Mouse (Mus musculus): ENCODE data around the gene Esr1. TPM values are rescaled to one million over a fixed set of nuclear protein-coding genes. Genes with fewer than 3 reads are reported as not detected.

Esr1 gene
- polyA plus RNA-seq, 1 experiment from 2014 or later: 0.24 TPM

DNA sequence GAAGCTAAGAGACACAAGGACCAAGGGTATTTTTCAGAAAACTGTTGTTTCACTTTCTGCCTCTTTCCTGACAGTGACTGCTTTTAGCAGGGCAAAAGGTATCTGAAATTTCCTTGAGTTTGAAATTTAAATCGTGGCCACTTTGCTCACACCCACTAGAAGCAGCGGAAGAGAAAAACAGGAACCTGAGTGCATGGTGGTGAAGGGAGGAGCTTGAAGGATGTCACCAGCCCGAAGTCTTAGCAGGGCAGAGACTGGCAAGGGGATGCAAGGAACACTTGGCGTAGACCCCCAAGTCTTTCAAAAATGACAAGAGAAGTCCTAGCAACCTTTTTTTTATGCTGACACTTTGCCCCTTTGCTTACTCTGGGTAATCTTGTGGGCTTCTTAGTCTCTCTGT lies 299.1 kb downstream of the Esr1 start:
- Histone ChIP-seq H3K9me3 (replicated peaks) (no peaks in the 10 kb centered on the region), H3K4me1 (no peaks in the 10 kb centered on the region), H3K27ac (no peak overlapping the region), H3K27me3 (ENCODE audit: low read depth, poor library complexity, severe bottlenecking) (no peaks in the 10 kb centered on the region), H3K36me3 (no peaks in the 10 kb centered on the region), H3K4me3 (no peak overlapping the region)
- WGBS: 91% methylated on average over 4 of the region's 4 CpGs
- DNase-seq (ENCODE audit: low spot score): no peak

DNA sequence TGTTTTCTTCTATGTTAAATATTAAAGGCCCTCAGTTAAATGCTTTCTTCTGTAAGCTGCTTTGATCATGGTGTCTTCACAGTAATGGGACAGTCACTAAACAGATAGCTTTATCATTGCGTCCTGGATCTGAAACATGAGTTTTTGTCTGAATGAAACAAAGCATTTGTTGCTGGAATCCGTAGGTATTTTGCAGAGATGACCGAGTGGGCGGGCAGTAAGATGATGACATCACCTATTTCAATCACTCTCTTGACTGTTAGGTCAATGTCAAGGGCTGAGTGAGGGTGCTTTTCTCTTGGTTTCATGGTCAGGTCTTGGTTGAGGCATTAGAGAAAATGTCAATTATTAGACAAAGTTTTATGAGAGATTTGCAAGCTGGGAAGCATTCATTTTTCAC lies 307.7 kb downstream of the Esr1 start:
- Histone ChIP-seq H3K4me3 (no peak overlapping the region), H3K27ac (no peak overlapping the region), H3K9me3 (replicated peaks) (no peaks in the 10 kb centered on the region), H3K36me3 (no peaks in the 10 kb centered on the region), H3K27me3 (ENCODE audit: low read depth, poor library complexity, severe bottlenecking) (no peaks in the 10 kb centered on the region), H3K4me1 (no peaks in the 10 kb centered on the region)
- DNase-seq (ENCODE audit: low spot score): no peak
- 91% methylated on average over 4 of the region's 4 CpGs for WGBS

DNA sequence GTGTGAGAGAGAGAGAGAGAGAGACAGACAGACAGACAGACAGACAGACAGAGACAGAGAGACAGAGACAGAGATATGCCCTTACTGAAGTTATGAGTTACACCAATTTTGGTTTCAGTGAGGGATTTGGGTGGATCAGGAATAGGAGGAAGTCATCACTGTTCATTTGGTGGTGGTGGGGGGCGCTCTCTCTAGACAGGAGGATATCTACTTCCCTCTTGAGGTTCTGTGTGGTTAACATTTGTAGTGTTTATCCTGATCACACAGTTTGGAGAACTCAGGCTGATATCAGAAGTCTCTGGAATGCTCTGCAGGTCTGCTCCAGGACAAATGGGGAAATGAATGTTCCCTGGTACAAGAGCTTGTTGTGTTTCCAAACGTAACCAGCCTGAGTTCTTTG lies 312.2 kb downstream of the Esr1 start:
- WGBS: 80% methylated on average over 2 of the region's 2 CpGs
- no peak for DNase-seq (ENCODE audit: low spot score)

DNA sequence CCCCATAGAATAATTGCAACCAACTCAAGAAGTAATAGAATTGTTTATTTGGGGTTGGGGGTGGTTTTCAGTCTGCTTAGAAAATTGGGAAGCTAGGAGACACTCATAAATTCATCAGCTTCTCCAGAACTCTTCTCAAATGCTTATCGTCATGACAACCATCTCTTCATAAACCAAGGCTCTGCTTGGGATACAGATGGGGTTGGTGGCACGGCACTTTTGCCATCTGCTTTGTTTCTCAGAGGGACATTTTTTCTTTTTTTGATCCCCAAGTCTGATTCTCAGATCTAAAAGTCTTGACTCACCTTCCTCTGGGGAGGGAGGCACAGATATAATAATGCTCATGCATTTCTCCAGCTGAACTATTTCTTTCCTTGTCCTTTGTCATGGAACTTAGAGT lies 313.0 kb downstream of the Esr1 start:
- Histone ChIP-seq H3K4me3 (no peak overlapping the region), H3K27ac (no peak overlapping the region), H3K27me3 (ENCODE audit: low read depth, poor library complexity, severe bottlenecking) (no peaks in the 10 kb centered on the region), H3K4me1 (no peaks in the 10 kb centered on the region), H3K36me3 (no peaks in the 10 kb centered on the region), H3K9me3 (replicated peaks) (no peaks in the 10 kb centered on the region)
- no peak for DNase-seq (ENCODE audit: low spot score)
- 89% methylated on average over 2 of the region's 2 CpGs for WGBS

More for the DNA sequence above, 312.2 kb downstream of the Esr1 start:
- no peak overlapping the region for H3K4me3 ChIP-seq
- H3K4me1 ChIP-seq: no peaks in the 10 kb centered on the region
- no peaks in the 10 kb centered on the region for H3K27me3 ChIP-seq (ENCODE audit: low read depth, poor library complexity, severe bottlenecking)
- no peak overlapping the region for H3K27ac ChIP-seq
- H3K36me3 ChIP-seq: no peaks in the 10 kb centered on the region
- no peaks in the 10 kb centered on the region for H3K9me3 ChIP-seq (replicated peaks)

DNA sequence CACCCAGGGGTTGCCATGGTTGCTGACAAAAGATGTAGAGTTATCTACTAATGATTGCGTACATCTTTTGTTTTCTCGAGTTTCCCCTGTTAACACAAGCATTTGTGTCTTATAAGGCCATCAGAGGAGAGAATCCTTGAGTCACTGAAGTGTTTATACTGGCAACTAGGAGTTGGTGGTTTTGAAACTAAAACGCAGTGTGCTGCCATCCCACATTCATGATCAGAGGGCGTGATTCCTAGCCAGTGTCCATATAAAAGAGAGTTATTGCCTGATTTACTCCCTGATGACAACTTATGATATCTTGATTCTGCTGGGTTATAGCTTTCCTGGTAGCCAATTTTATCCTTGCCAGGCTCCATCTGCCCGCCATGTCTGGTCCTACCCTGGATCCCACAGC lies 331.8 kb downstream of the Esr1 start:
- no peaks in the 10 kb centered on the region for H3K36me3 ChIP-seq
- no peak overlapping the region for H3K27ac ChIP-seq
- WGBS: 86% methylated on average over 5 of the region's 5 CpGs
- no peak overlapping the region for H3K4me3 ChIP-seq
- DNase-seq (ENCODE audit: low spot score): no peak
- no peaks in the 10 kb centered on the region for H3K27me3 ChIP-seq (ENCODE audit: low read depth, poor library complexity, severe bottlenecking)
- H3K9me3 ChIP-seq (replicated peaks): no peaks in the 10 kb centered on the region
- H3K4me1 ChIP-seq: no peaks in the 10 kb centered on the region

DNA sequence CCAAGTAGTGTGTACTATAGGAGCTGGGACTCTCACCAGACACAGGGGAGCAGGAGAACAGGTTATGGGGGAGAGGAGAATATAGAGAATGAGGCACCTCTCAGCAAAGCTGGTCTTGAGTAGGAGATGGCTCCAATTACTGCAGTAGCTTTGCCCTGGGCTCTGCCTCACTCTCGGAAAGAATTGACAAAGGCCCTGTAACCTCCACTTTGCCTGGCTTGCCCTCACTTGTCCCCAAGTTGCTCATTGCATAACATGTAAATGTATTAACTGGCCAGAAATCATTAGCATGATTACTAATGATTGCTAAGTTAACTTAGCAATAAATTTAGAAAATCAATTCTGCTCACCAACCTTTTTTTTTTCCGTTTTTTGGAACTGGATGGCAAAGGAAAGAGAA lies 333.3 kb downstream of the Esr1 start:
- H3K36me3 ChIP-seq: no peaks in the 10 kb centered on the region
- no peaks in the 10 kb centered on the region for H3K4me1 ChIP-seq
- no peak overlapping the region for H3K4me3 ChIP-seq
- no peak for DNase-seq (ENCODE audit: low spot score)
- H3K27ac ChIP-seq: no peak overlapping the region
- 66% methylated on average over 2 of the region's 2 CpGs for WGBS
- H3K9me3 ChIP-seq (replicated peaks): no peaks in the 10 kb centered on the region
- no peaks in the 10 kb centered on the region for H3K27me3 ChIP-seq (ENCODE audit: low read depth, poor library complexity, severe bottlenecking)

DNA sequence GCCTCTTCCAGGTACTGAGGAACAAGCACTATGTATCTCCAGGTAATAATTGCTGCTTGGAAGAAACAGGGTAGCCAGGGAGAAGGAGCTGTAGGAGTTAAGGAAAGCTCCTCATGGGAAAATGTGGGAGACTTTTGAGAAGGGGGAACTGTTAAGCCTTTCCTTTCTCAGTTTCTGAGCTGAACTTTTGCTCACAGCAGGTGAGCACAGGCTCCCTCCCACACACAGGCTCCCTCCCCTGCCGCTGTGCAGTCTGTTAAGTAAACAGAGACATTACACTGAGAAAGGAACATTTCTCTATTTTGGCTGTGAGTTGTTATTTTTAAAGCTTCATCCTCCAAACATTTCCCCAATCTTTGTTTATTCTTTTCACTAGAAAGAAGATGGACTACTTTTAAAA lies 354.4 kb downstream of the Esr1 start:
- H3K27ac ChIP-seq: no peak overlapping the region
- DNase-seq (ENCODE audit: low spot score): no peak
- H3K9me3 ChIP-seq (replicated peaks): no peaks in the 10 kb centered on the region
- no peaks in the 10 kb centered on the region for H3K4me1 ChIP-seq
- 42% methylated on average over 1 of the region's 1 CpGs for WGBS
- H3K4me3 ChIP-seq: no peak overlapping the region
- H3K36me3 ChIP-seq: no peaks in the 10 kb centered on the region
- no peaks in the 10 kb centered on the region for H3K27me3 ChIP-seq (ENCODE audit: low read depth, poor library complexity, severe bottlenecking)

DNA sequence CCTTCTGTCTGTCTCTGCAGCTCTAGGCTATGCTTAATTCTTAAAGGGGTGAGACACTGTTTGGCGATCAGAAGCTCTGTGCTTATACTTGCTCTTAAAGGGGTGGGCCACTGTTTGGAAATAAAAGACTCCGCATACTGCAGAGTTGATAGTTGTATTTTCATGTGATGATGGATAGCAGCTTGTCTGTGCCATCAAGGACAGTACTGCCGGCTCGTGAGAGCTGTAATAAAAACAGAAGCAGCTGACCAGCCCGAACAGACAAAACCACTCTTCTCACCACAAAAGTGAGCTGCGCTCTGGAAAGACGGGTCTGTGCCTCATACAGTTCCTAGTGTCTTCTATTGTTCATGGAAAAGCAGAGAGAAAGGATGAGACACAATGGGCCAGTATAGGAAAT lies 359.8 kb downstream of the Esr1 start:
- no peaks in the 10 kb centered on the region for H3K36me3 ChIP-seq
- WGBS: 81% methylated on average over 7 of the region's 7 CpGs
- H3K27ac ChIP-seq: no peak overlapping the region
- DNase-seq (ENCODE audit: low spot score): no peak
- H3K27me3 ChIP-seq (ENCODE audit: low read depth, poor library complexity, severe bottlenecking): no peaks in the 10 kb centered on the region
- no peaks in the 10 kb centered on the region for H3K4me1 ChIP-seq
- no peaks in the 10 kb centered on the region for H3K9me3 ChIP-seq (replicated peaks)
- H3K4me3 ChIP-seq: no peak overlapping the region

DNA sequence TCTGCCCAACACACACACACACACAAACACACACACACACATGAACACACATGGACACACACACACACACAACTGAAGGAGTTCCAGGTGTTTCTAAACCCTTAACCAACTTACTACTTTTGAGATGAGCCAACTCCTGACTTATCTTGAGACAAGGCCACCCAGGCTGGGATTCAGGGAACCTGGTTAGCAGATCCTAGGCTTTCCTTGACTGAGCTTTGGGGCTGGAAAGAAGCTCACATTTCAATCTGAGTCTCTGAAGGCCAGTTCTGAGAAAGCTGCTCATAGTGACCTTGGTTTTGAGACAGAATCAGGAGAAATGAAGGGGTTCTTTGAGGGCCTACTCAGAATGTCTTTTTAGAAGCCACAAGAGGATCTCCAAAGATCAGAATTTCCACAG lies 360.2 kb downstream of the Esr1 start:
- no peaks in the 10 kb centered on the region for H3K27me3 ChIP-seq (ENCODE audit: low read depth, poor library complexity, severe bottlenecking)
- no peaks in the 10 kb centered on the region for H3K9me3 ChIP-seq (replicated peaks)
- no peaks in the 10 kb centered on the region for H3K36me3 ChIP-seq
- H3K4me1 ChIP-seq: no peaks in the 10 kb centered on the region
- H3K27ac ChIP-seq: no peak overlapping the region
- DNase-seq (ENCODE audit: low spot score): no peak
- H3K4me3 ChIP-seq: no peak overlapping the region

DNA sequence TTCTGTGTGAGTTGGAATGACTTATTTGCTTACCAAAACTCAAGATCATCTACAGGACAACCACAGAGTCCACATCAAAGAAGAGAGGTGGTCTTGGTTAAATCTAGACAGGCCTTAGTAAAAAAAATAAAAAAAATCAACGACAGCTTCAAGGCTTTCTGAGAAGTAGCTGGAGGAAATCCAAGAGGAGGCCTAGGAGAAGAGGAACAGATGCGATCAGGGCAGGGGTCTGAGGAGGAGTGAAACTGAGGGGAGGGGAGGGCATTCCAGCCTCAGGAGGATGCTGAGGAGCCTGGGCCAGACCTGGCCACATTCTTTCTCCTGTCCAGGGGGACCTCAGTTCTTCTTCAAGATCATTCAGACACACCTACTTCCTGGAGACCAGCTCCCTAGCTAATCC lies 360.6 kb downstream of the Esr1 start:
- H3K4me3 ChIP-seq: no peak overlapping the region
- no peaks in the 10 kb centered on the region for H3K36me3 ChIP-seq
- no peaks in the 10 kb centered on the region for H3K9me3 ChIP-seq (replicated peaks)
- 79% methylated on average over 2 of the region's 2 CpGs for WGBS
- no peak overlapping the region for H3K27ac ChIP-seq
- H3K4me1 ChIP-seq: no peaks in the 10 kb centered on the region
- no peak for DNase-seq (ENCODE audit: low spot score)
- H3K27me3 ChIP-seq (ENCODE audit: low read depth, poor library complexity, severe bottlenecking): no peaks in the 10 kb centered on the region

DNA sequence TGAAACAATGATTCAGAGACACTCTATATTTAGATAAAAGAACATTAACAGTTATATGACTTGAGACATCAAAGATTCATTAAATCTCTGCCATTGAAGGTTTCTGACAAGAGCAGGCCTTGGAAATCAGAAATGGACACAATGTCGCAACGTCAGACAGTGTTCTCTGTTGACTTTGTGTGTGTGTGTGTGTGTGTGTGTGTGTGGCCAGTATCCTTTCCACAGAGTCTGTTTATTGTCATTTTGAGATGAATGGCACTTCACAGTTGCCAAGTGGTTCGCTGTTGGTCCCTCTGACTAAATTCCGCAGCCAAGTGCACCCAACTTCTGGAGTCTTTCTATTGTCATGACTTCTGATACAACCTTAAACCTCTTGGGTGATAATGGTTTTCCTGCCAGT lies 362.9 kb downstream of the Esr1 start:
- WGBS: 96% methylated on average over 4 of the region's 4 CpGs
- no peaks in the 10 kb centered on the region for H3K9me3 ChIP-seq (replicated peaks)
- no peaks in the 10 kb centered on the region for H3K4me1 ChIP-seq
- no peaks in the 10 kb centered on the region for H3K27me3 ChIP-seq (ENCODE audit: low read depth, poor library complexity, severe bottlenecking)
- no peaks in the 10 kb centered on the region for H3K36me3 ChIP-seq
- no peak overlapping the region for H3K27ac ChIP-seq
- no peak overlapping the region for H3K4me3 ChIP-seq
- no peak for DNase-seq (ENCODE audit: low spot score)

DNA sequence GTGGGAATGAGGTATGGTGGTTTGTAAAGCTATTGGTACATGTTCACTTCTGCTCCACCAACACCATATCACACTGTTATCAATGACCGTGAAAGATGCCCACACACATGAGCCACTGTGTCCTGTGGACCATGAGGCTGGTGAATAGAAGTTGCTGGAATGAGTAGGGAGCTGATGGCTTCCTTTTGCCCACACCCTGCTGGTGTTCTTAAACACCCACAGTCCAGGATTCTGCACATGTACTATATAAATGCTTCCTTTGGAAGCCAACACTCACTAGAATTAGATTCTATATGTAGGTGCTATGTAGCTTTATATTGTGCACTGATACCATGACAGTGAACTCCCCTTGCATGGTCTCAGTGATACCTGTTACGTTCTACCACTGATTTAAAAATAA lies 365.2 kb downstream of the Esr1 start:
- Histone ChIP-seq H3K36me3 (no peaks in the 10 kb centered on the region), H3K27ac (no peak overlapping the region), H3K27me3 (ENCODE audit: low read depth, poor library complexity, severe bottlenecking) (no peaks in the 10 kb centered on the region), H3K9me3 (replicated peaks) (no peaks in the 10 kb centered on the region), H3K4me1 (no peaks in the 10 kb centered on the region), H3K4me3 (no peak overlapping the region)
- no peak for DNase-seq (ENCODE audit: low spot score)
- 94% methylated on average over 2 of the region's 2 CpGs for WGBS

DNA sequence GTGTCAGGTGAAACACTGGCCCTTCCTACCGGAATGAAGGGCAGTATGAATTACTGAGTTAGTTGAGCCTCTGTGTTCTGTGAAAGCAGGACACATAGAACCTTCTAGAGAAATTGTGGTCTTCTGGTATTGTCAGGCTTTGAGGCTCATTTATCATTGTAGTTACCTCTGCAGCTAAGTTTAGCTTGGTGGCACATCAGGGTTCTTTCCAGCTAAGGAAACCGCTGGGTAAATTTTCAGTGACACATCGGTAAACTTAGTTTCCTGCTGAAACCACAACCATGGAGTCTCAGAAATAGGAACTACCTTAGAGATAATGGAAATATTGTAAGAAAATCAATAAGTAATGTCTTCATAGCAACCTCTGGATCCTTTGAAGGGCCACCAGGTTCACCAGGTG lies 366.0 kb downstream of the Esr1 start:
- H3K4me1 ChIP-seq: no peaks in the 10 kb centered on the region
- 96% methylated on average over 3 of the region's 3 CpGs for WGBS
- no peak for DNase-seq (ENCODE audit: low spot score)
- no peak overlapping the region for H3K4me3 ChIP-seq
- H3K9me3 ChIP-seq (replicated peaks): no peaks in the 10 kb centered on the region
- no peaks in the 10 kb centered on the region for H3K36me3 ChIP-seq
- no peaks in the 10 kb centered on the region for H3K27me3 ChIP-seq (ENCODE audit: low read depth, poor library complexity, severe bottlenecking)
- no peak overlapping the region for H3K27ac ChIP-seq

DNA sequence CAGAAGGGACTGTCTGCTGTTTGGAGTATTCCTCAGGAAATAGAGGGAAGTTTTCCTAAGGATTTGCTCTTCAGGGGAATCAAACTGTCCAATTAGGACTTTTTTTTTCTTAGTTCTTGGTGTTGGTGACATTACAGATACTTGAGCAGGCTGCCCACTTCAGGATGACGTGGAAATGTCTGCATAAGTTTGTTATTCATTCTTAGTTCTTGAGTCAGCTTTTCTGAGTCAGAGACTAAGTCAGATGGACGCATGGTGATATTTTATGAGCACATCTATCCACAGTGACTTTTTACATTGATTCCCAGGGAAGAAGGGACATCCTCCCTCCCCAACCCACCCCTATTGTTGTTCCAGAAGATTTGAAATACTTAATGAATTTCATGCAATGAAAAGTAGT lies 372.5 kb downstream of the Esr1 start:
- 84% methylated on average over 2 of the region's 2 CpGs for WGBS
- Histone ChIP-seq H3K4me1 (no peaks in the 10 kb centered on the region), H3K4me3 (no peak overlapping the region), H3K36me3 (no peaks in the 10 kb centered on the region), H3K27ac (no peak overlapping the region), H3K27me3 (ENCODE audit: low read depth, poor library complexity, severe bottlenecking) (no peaks in the 10 kb centered on the region), H3K9me3 (replicated peaks) (no peaks in the 10 kb centered on the region)
- DNase-seq (ENCODE audit: low spot score): no peak
